Mouse (Mus musculus): ENCODE data around the gene Prrxl1. TPM values are rescaled to one million over a fixed set of nuclear protein-coding genes. Genes with fewer than 3 reads are reported as not detected.

Gene Prrxl1
- polyA plus RNA-seq, 1 experiment, result not detected

DNA sequence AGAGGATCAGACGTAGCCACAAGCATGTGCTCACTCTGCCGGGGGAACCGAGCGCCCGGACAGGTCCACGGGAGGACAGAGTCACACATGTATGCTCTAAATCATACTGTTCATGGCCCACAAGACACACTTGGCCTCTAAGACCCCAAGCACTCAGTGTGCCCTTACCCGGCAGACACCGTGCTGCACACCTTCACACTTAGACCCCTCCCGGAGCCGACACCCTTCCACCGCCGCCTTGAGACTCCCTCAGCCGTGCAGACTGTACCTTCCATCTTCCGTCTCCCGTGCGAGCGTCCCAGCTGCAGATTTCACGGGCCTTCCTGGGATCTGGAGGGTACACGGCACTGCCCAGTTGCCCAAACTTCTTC, 85.5 kb downstream of the Prrxl1 start:
- Histone ChIP-seq H3K4me3 (ENCODE audit: low read depth, low read length) (no peak overlapping the region), H3K27me3 (ENCODE audit: control insufficient read depth, insufficient read depth, low read length) (no peaks in the 10 kb centered on the region), H3K27ac (ENCODE audit: insufficient read depth, low read depth, low read length) (no peak overlapping the region), H3K4me1 (ENCODE audit: control insufficient read depth, insufficient read depth, insufficient read length, low read length) (no peaks in the 10 kb centered on the region), H3K36me3 (ENCODE audit: control insufficient read depth, insufficient read depth, low read length) (no peaks in the 10 kb centered on the region)
- WGBS, result 65% methylated on average over 19 of the region's 19 CpGs
- no peak for TF ChIP-seq POLR2A (IDR thresholded peaks at IDR 0.05; ENCODE audit: low read depth, low read length)
- TF ChIP-seq CTCF (IDR thresholded peaks at IDR 0.05; ENCODE audit: extremely low read depth, insufficient read length, insufficient replicate concordance, low read depth, low read length), result no peak

DNA sequence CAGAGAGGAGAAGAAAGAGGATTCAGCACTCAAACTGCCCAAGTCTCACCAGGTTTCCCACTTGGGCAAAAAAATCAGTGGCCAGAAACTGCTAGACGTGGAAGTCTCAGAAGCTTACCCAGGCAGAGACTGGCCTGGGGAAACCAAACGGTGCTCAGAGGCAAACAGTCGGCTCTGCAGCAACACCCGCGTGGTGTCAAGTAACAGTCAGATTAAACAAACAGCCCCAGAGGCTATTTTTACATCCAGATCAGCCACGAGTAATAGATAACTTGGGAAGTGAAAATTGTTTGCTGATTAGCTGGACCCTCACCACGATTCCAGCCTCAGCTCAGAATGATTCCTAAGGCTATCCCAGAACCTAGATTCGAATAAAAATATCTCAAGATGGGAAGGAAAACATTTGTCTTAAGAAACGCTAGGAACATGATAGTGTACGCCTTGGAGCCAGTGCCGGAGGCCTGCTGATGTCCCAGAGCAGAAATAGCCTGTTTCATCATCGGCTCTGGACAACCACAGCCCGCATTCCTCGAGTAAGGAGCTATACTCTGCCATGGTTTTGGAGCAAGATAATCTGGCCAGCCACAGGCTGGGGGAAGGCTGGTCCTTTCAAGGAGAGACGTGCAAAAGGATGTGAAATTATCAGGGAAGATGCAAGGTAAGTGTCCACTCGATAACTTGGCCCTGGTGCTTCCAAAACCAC, 86.1 kb downstream of the Prrxl1 start, which contains the start of gene 3425401B19Rik:
TSS of gene 3425401B19Rik (minus strand) at position 170 of the 703 bp plus-strand sequence.
- Histone ChIP-seq H3K4me1 (ENCODE audit: control insufficient read depth, insufficient read depth, insufficient read length, low read length) (no peaks in the 10 kb centered on the region), H3K4me3 (ENCODE audit: low read depth, low read length) (no peak within 1 kb of the TSS), H3K27me3 (ENCODE audit: control insufficient read depth, insufficient read depth, low read length) (no peaks in the 10 kb centered on the region), H3K27ac (ENCODE audit: insufficient read depth, low read depth, low read length) (no peak within 1 kb of the TSS), H3K36me3 (ENCODE audit: control insufficient read depth, insufficient read depth, low read length) (no peaks in the 10 kb centered on the region)
- TF ChIP-seq CTCF (IDR thresholded peaks at IDR 0.05; ENCODE audit: extremely low read depth, insufficient read length, insufficient replicate concordance, low read depth, low read length) (no peak), POLR2A (IDR thresholded peaks at IDR 0.05; ENCODE audit: low read depth, low read length) (no peak)
- WGBS, result 54% methylated on average over 16 of the region's 16 CpGs

DNA sequence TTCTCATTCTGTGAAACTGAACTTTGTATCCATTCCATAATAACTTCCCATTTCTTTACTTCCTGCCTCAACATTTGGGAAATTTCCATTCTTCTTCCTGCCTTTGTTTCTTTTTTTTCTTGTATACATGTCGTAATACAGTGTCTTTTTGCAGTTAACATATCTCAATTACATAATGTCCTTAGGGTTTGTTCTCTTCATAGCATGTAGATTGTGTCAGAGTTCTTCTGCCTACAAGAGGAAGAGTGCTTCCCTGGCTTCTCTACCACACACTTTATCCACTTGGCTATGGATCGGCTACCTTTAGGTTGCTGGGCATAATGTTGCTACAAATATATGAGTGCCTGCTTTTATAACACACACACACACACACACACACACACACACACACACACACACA, 96.7 kb downstream of the Prrxl1 start:
- H3K36me3 ChIP-seq (ENCODE audit: control insufficient read depth, insufficient read depth, low read length), result no peaks in the 10 kb centered on the region
- 73% methylated on average over 2 of the region's 2 CpGs for WGBS
- no peak for TF ChIP-seq POLR2A (IDR thresholded peaks at IDR 0.05; ENCODE audit: low read depth, low read length)
- no peak for TF ChIP-seq CTCF (IDR thresholded peaks at IDR 0.05; ENCODE audit: extremely low read depth, insufficient read length, insufficient replicate concordance, low read depth, low read length)
- no peaks in the 10 kb centered on the region for H3K27me3 ChIP-seq (ENCODE audit: control insufficient read depth, insufficient read depth, low read length)
- H3K4me3 ChIP-seq (ENCODE audit: low read depth, low read length), result no peak overlapping the region
- no peaks in the 10 kb centered on the region for H3K4me1 ChIP-seq (ENCODE audit: control insufficient read depth, insufficient read depth, insufficient read length, low read length)
- H3K27ac ChIP-seq (ENCODE audit: insufficient read depth, low read depth, low read length), result no peak overlapping the region

DNA sequence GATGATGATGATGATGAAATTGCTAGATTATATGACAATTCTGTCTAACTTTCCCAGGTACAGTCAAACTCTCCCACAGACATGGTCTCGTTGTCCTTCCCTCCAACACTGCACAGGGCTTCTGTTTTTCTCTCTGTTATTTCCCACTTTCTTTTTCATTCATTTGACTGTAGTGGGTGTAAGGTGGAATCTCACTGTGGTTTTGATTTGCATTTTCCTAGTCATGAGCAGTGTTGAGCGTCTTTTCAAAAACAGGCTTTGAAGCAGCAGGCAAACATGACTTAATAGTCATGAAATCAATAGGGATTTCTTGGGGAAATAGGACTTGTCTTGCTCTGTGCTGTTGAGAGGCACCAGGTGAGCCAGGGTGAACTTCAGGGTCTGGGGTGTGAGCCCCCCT, 97.1 kb downstream of the Prrxl1 start:
- no peaks in the 10 kb centered on the region for H3K4me1 ChIP-seq (ENCODE audit: control insufficient read depth, insufficient read depth, insufficient read length, low read length)
- TF ChIP-seq CTCF (IDR thresholded peaks at IDR 0.05; ENCODE audit: extremely low read depth, insufficient read length, insufficient replicate concordance, low read depth, low read length), result no peak
- no peak for TF ChIP-seq POLR2A (IDR thresholded peaks at IDR 0.05; ENCODE audit: low read depth, low read length)
- no peak overlapping the region for H3K27ac ChIP-seq (ENCODE audit: insufficient read depth, low read depth, low read length)
- no peak overlapping the region for H3K4me3 ChIP-seq (ENCODE audit: low read depth, low read length)
- H3K27me3 ChIP-seq (ENCODE audit: control insufficient read depth, insufficient read depth, low read length), result no peaks in the 10 kb centered on the region
- 74% methylated on average over 2 of the region's 2 CpGs for WGBS
- no peaks in the 10 kb centered on the region for H3K36me3 ChIP-seq (ENCODE audit: control insufficient read depth, insufficient read depth, low read length)

DNA sequence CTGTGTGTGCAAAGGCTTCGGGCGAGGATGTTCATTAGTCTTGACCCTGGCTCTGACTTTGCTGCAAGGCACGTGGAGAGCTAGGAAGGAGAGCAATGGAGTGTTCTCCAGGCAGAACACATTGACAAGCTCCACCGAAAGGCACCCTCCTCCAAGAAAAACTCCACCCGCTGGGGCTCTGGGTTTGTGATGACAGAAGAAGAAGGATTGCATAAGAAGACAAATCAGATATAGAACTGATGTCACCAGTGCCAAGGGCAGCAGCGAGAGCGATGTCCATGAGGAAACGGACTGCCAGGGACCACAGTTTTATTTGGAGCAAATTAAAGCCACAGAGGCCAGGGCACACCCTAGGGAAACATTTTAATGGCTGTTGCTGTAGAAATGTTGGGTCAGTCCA, 98.6 kb downstream of the Prrxl1 start:
- H3K4me3 ChIP-seq (ENCODE audit: low read depth, low read length), result no peak overlapping the region
- no peak overlapping the region for H3K27ac ChIP-seq (ENCODE audit: insufficient read depth, low read depth, low read length)
- no peaks in the 10 kb centered on the region for H3K27me3 ChIP-seq (ENCODE audit: control insufficient read depth, insufficient read depth, low read length)
- H3K36me3 ChIP-seq (ENCODE audit: control insufficient read depth, insufficient read depth, low read length), result no peaks in the 10 kb centered on the region
- TF ChIP-seq CTCF (IDR thresholded peaks at IDR 0.05; ENCODE audit: extremely low read depth, insufficient read length, insufficient replicate concordance, low read depth, low read length), result no peak
- no peak for TF ChIP-seq POLR2A (IDR thresholded peaks at IDR 0.05; ENCODE audit: low read depth, low read length)
- 65% methylated on average over 8 of the region's 8 CpGs for WGBS
- no peaks in the 10 kb centered on the region for H3K4me1 ChIP-seq (ENCODE audit: control insufficient read depth, insufficient read depth, insufficient read length, low read length)

DNA sequence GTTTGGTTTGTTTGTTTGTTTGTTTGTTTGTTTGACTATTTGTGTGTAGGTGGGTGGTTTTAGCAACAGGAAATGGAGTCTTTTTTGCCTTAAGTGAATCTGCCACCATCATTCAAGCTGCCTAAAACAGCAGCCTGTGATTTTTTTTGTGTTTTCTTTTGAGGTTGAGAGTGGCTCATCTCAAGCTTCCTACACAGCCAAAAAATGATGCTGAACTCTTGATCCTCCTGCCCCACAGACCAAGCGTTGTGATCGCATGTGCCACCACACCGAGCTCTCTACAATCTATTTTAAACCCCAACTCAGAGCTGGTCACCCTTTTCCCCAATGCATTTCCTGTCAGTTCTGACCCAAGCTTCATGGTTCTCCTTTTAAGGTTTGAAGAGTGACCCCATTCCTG, 99.3 kb downstream of the Prrxl1 start:
- Histone ChIP-seq H3K4me1 (ENCODE audit: control insufficient read depth, insufficient read depth, insufficient read length, low read length) (no peaks in the 10 kb centered on the region), H3K4me3 (ENCODE audit: low read depth, low read length) (no peak overlapping the region)
- 75% methylated on average over 3 of the region's 3 CpGs for WGBS

More for the DNA sequence above, 99.3 kb downstream of the Prrxl1 start:
- TF ChIP-seq POLR2A (IDR thresholded peaks at IDR 0.05; ENCODE audit: low read depth, low read length) (no peak), CTCF (IDR thresholded peaks at IDR 0.05; ENCODE audit: extremely low read depth, insufficient read length, insufficient replicate concordance, low read depth, low read length) (no peak)
- no peak overlapping the region for H3K27ac ChIP-seq (ENCODE audit: insufficient read depth, low read depth, low read length)
- no peaks in the 10 kb centered on the region for H3K27me3 ChIP-seq (ENCODE audit: control insufficient read depth, insufficient read depth, low read length)
- H3K36me3 ChIP-seq (ENCODE audit: control insufficient read depth, insufficient read depth, low read length), result no peaks in the 10 kb centered on the region

Other genes starting within 250 kb of the Prrxl1 start
- gene 1700024G13Rik, start 211.0 kb upstream of the Prrxl1 start, polyA plus RNA-seq (2012; rRNA removed), result not detected in 2 replicates
- 0.75 and 1.4 TPM in 2 replicates for gene Slc18a3, start 134.6 kb upstream of the Prrxl1 start, polyA plus RNA-seq (2012; rRNA removed)
- gene Chat, start 133.4 kb upstream of the Prrxl1 start, polyA plus RNA-seq (2012; rRNA removed), result 0.36 and 1.4 TPM in 2 replicates
- 0.91 and 2.0 TPM in 2 replicates for gene Ercc6, start 85.9 kb upstream of the Prrxl1 start, polyA plus RNA-seq (2012; rRNA removed)
- 0.11 TPM in 2 replicates for gene 3425401B19Rik, start 85.9 kb downstream of the Prrxl1 start, polyA plus RNA-seq (2012; rRNA removed)
- 0.90 and 1.5 TPM in 2 replicates for gene Tmem273, start 186.6 kb downstream of the Prrxl1 start, polyA plus RNA-seq (2012; rRNA removed)
- gene Fam170b, start 234.6 kb downstream of the Prrxl1 start, polyA plus RNA-seq (2012; rRNA removed), result not detected in 2 replicates

Data from small intestine, adult 2 months (tissue).